Mouse (Mus musculus): ENCODE measurements around the gene Olfr323.

Gene Olfr323

GRCm38 (mm10) chr11:58630401-58630800, at the start of gene Olfr323:
TSS of gene Olfr323 (minus strand) at chr11:58630501.
- no peak for DNase-seq (ENCODE audit: low spot score in 2 of 2)

- no peak for DNase-seq (ENCODE audit: low spot score in 2 of 2)
Measured at GRCm38 (mm10) chr11:58671825-58672224, 41.5 kb upstream of the Olfr323 start.

DNA sequence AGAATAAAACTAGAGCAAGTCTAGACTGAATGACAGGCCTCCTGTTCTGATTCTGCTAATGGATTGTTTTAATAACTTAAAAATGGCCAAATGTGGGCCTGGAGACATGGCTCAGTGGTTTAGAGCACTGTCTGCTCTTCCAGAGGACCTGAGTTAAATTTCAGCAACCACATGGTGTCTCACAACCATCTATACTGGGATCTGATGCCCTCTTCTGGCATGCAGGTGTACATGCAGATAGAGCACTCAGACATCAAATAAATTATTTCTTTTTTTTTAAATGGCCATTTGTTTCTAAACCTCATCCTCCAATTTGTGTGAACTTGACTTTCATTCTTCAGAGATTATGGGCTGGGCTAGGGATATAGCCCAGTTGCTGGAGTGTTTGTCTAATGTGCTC, 39.0 kb upstream of the Olfr323 start:
- no peak for DNase-seq (ENCODE audit: low spot score in 2 of 2)

DNA sequence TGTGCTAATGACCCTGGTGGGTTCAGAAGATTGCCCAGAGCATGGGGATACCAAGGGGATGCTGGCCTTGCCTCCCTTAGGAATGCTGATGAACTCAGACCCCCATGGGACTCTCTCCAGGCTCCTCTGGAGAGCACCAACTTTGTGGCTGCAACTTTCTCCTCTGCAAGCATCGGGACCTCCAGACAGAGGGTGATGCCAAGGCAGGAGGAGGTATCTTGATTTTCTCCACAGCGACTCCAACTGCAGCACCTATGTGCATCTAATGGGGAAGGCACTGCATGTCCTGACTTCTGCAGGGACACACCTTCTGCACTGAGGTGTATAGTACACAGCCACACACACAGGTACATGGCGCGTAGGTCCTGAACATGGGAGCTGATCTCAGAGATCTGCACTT, 28.3 kb upstream of the Olfr323 start, which contains the start of gene Olfr322:
Olfr322 (plus strand) TSS at position 187 of the 400 bp plus-strand sequence.
- no peak for DNase-seq (ENCODE audit: low spot score in 2 of 2)

GRCm38 (mm10) chr11:58655151-58655550, 24.9 kb upstream of the Olfr323 start:
- no peak for DNase-seq (ENCODE audit: low spot score in 2 of 2)

- peak; percentile 34 to 48 for DNase-seq (ENCODE audit: low spot score in 2 of 2)
Measured at GRCm38 (mm10) chr11:58643350-58643749, 13.0 kb upstream of the Olfr323 start.

DNA sequence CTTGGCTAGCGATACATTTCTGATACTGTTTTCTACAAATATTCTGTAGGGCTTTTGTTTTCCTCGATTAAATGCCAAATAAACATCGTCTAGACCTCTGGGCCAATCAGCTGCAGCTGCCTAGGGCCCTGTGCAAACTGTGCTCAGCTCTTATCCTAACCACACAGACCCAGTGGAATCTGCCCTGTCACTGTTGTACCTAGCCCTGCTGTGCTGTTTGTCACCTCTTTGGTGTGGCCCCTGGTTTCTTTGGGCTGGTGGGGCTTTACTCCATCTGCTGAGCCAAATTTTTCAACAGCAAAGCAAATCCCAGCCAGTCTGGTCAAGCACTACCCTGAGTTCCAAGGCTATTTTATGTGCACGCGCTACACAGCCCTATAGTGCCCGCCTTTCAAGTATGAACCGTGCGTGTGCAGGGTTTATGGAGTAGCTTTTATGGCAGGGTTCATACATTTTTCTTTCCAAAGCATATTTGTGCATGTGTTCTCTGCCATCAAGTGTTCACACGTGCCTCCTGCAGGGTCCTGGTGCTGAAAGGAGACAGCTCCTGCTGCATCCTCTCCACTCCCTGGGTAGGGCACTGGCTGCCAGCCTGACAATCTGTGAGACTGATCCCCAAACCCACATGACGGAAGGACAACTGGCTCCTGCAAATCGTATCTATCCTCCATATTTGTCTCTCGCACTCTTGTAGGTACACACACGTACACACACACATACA, 11.5 kb upstream of the Olfr323 start:
- DNase-seq (ENCODE audit: low spot score in 2 of 2), result no peak

GRCm38 (mm10) chr11:58641057-58641456, 10.8 kb upstream of the Olfr323 start:
- DNase-seq (ENCODE audit: low spot score in 2 of 2), result no peak

- peak; percentile 24 to 32 for DNase-seq (ENCODE audit: low spot score in 2 of 2)
Measured at GRCm38 (mm10) chr11:58640272-58640867, 10.1 kb upstream of the Olfr323 start, which contains the start of gene Trim58. TSS of gene Trim58 (plus strand) at chr11:58640465.

- no peak for DNase-seq (ENCODE audit: low spot score in 2 of 2)
Measured at GRCm38 (mm10) chr11:58638176-58638701, 7.9 kb upstream of the Olfr323 start.

DNA sequence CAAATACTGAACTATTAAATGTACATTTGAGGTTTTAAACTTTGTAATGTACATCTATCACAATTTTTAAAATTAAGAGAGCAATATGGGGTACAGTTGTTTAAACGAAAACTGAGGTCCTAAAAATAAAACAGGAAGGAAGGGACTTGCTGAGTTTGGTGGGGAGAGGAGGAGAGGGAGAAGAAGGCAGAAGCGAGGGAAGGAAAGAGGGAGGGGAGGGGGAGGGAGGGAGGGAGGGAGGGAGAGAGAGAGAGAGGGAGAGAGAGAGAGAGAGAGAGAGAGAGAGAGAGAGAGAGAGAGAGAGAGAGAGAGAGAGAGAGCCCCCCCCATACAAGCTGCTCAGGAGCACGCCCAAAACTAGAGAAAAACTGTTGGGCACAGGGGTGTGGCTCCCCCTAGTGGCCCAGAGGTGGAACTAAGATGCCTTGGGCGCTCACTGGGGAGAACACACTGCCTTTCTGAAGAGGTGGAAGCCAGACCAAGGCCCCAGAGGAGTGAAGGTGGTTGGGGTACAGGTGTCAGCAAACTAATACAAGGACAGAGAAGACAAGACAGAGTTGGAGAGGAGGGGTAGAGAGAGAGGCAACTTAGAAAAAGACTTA, 6.2 kb upstream of the Olfr323 start:
- DNase-seq (ENCODE audit: low spot score in 2 of 2), result peak; percentile 39 to 59

DNA sequence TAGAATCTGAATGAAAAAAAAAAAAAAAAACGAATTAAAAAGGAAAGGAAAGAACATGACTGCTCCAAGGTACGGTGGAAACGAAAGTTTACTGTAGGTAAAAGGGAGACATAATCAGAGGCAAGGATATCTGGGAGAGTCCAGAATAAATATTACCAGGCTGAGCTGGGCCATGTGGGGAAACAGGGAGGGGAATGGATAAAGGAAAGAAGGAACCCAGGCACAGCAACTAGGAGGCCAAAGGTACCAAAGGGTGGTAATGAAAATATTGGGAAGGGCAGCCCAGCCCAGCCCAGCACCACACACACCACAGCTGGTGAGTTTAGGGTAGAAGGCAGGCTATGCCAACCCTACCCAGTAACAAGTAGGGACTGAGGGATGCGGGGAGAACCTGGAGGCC, 4.6 kb upstream of the Olfr323 start:
- DNase-seq (ENCODE audit: low spot score in 2 of 2), result no peak

GRCm38 (mm10) chr11:58626146-58626545, 4.2 kb downstream of the Olfr323 start:
- DNase-seq (ENCODE audit: low spot score in 2 of 2), result no peak

DNA sequence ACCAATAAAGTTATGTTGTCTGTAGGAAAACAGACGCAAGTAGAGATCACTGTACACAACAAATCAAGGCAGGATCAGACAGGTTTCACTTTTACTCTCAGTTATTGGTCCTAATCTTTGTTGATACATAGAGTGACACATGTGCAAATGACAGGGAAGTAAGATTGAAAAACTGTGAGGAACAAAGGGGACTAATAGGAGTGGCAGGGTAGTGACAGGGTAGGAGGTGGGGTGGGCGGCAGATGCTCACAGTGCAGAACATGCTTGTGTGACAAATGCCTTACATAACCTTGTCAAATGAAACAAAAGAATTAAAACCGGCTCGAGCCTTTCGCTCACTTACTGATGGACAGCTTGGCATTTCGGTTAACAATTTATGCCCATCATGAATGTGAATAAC, 11.5 kb downstream of the Olfr323 start:
- no peak for DNase-seq (ENCODE audit: low spot score in 2 of 2)

- DNase-seq (ENCODE audit: low spot score in 2 of 2), result no peak
Measured at GRCm38 (mm10) chr11:58618369-58618768, 11.9 kb downstream of the Olfr323 start.

DNA sequence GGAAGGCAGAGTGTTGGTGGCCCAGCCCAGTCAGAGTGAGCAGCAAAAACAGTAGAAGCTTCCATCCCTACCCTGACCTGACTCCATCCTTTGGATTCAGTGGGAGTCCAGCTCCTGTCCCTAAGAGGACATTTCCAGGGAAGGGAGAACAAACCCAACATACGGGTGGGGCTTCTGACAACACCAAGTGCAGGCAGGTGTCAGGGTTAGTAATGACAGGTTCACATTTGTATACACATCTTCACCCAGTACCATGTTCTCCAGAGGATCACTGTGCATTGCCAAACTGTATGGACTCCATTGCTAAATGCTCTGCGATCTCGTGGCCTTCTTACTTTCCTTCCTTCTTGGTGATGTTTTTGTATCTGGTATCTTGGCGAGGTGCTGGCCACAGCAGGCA, 14.3 kb downstream of the Olfr323 start, which contains the start of gene 2210407C18Rik:
2210407C18Rik (minus strand) TSS at position 101 of the 400 bp plus-strand sequence.
- DNase-seq (ENCODE audit: low spot score in 2 of 2), result no peak

GRCm38 (mm10) chr11:58614526-58614925, 15.8 kb downstream of the Olfr323 start:
- DNase-seq (ENCODE audit: low spot score in 2 of 2), result no peak

DNA sequence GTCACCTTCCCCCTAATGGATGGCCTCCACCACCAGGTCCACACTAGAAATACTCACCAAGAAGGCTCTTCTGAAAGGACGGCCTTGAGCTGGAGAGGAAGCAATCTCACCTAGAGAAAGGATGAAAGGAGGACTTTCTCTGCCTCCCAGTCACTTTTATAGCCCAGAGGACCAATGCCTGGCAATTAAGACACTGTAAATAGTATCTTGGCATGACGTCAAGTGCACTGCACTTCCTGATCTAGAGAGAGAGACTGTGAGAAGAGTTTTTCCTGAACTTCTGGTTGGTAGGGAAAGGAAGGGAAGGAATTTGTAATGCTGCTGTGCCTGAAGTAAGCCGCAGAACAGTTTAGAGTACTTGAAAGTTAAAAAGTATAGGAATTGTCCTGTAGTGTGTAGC, 16.9 kb downstream of the Olfr323 start:
- DNase-seq (ENCODE audit: low spot score in 2 of 2), result no peak

DNA sequence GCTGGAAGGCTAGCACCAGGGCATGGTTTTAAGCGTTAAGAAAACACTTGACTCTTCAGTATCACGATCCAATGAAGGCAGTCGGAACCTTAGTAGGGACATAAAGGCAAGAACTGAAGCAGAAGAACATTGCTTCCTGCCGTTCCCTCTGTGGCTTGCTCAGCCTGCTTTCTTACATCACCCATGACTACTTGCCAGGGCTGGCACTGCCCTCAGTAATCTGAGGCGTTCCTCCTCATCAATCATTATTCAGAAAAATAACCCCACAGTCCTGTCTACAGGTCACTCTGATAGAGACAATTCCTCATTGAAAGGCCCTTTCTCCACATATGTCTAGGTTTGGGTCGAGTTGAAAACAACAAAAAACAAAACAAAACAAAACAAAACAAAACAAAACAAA, 23.3 kb downstream of the Olfr323 start:
- DNase-seq (ENCODE audit: low spot score in 2 of 2), result no peak

- DNase-seq (ENCODE audit: low spot score in 2 of 2), result no peak
Measured at GRCm38 (mm10) chr11:58606177-58606919, 24.0 kb downstream of the Olfr323 start.

DNA sequence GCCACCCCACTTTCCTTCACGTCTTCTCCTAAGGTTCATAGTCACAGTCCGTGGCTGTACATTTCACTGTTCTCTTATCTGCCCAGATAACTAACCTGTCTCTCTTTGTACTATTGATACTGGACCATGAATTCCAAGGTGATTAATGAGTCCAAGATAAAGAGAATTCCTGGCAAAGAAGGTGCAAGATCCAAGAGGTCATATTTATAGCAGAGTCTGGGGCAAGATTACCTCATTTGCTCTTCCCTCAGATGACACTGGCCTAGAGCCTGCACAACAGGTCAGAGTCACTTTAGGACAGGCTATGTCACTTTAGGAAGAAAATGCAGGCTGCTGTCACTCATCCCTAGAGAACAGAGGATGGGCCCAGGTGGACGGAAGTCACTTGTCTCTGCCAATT, 25.1 kb downstream of the Olfr323 start:
- no peak for DNase-seq (ENCODE audit: low spot score in 2 of 2)

DNA sequence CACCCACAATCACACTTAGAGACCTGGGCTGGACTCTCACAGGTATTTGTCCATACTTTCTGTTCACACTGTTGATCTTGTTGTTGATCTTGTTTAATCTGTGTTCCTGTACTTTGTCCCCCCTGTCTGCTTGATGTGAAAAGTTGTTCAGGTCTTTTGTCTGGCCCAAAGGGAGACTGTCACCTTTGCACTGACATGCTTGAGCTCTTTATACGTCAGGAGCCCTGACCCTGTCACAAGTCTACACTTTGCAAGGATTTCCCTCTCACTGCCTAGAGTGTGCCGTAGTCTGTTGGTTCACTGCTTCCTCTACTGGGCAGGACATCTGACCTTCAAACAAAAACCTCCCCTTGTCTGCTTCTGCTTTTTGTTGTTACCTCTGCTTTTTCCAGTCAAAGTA, 25.6 kb downstream of the Olfr323 start:
- DNase-seq (ENCODE audit: low spot score in 2 of 2), result no peak

All from right cerebral cortex, postnatal 10 days (tissue).